Mouse (Mus musculus) MEL (cell line): ENCODE results near the gene F2. TPM values are rescaled to one million over a fixed set of nuclear protein-coding genes. Genes with fewer than 3 reads are reported as not detected.

ENCODE experiments used
- DNase-seq: peaks from one replicate; pipeline ENCODE4 v3.0.0; 2011; ENCODE audit warnings: low read depth, low spot score
- H3K27ac ChIP-seq: 2 replicates; pipeline ENCODE4 v1.5.1; 2012; ENCODE audit warnings: low read depth, mild to moderate bottlenecking, control low read depth, low read length, moderate library complexity; ENCODE audit not compliant: control insufficient read depth
- H3K27me3 ChIP-seq, 2 experiments: fragments of 150-350 bp in 1 of 2; sonication (generic) in 1 of 2; 2 replicates each; pipeline ENCODE4 v1.6.1; 2012; ENCODE audit warnings: low read length in 2 of 2, mild to moderate bottlenecking in 2 of 2, improper control_type of control experiment in 1 of 2, moderate library complexity in 1 of 2; ENCODE audit not compliant: insufficient read depth in 2 of 2, control insufficient read depth in 1 of 2
- H3K36me3 ChIP-seq, 2 experiments: 2 replicates each; pipeline ENCODE4 v1.6.1; 2012 to 2014; ENCODE audit warnings: low read length in 2 of 2, improper control_type of control experiment in 1 of 2, inconsistent platforms in 1 of 2, mild to moderate bottlenecking in 1 of 2; ENCODE audit not compliant: insufficient read depth in 2 of 2, control insufficient read depth in 1 of 2
- H3K4me1 ChIP-seq, 2 experiments: fragments of 150-350 bp in 1 of 2; sonication (generic) in 1 of 2; 2 replicates each; pipeline ENCODE4 v1.6.1; 2012; ENCODE audit warnings: low read length in 2 of 2, improper control_type of control experiment in 1 of 2, mild to moderate bottlenecking in 1 of 2; ENCODE audit not compliant: insufficient read depth in 2 of 2, control insufficient read depth in 1 of 2
- H3K4me3 ChIP-seq, 2 experiments: fragments of 150-350 bp in 1 of 2; sonication (generic) in 1 of 2; 2 replicates each; pipeline ENCODE4 v1.5.1; 2012; ENCODE audit warnings: low read depth in 2 of 2, low read length in 2 of 2, mild to moderate bottlenecking in 2 of 2, moderate library complexity in 2 of 2, control low read depth in 1 of 2, improper control_type of control experiment in 1 of 2; ENCODE audit not compliant: control insufficient read depth in 1 of 2, insufficient read depth in 1 of 2
- H3K79me2 ChIP-seq: 2 replicates; pipeline ENCODE4 v1.6.1; 2012; ENCODE audit warnings: mild to moderate bottlenecking, low read length, moderate library complexity; ENCODE audit not compliant: control insufficient read depth, poor library complexity, insufficient read depth
- H3K9ac ChIP-seq: 2 replicates; pipeline ENCODE4 v1.6.1; 2012; ENCODE audit warnings: low read depth, mild to moderate bottlenecking, control low read depth, low read length, moderate library complexity; ENCODE audit not compliant: control insufficient read depth, poor library complexity, severe bottlenecking
- H3K9me3 ChIP-seq: fragments of 150-350 bp; sonication (generic); replicated peaks from 2 replicates; pipeline ENCODE4 v1.6.1; 2012; ENCODE audit warnings: mild to moderate bottlenecking, low read length, improper control_type of control experiment, moderate library complexity; ENCODE audit not compliant: insufficient read depth
- BHLHE40 ChIP-seq: IDR thresholded peaks from 2 replicates; pipeline ENCODE4 v1.6.1; 2012; ENCODE audit warnings: low read depth, mild to moderate bottlenecking, inconsistent platforms, low read length, improper control_type of control experiment, borderline replicate concordance
- CHD1 ChIP-seq: IDR thresholded peaks from 2 replicates; pipeline ENCODE4 v1.6.1; 2012; ENCODE audit warnings: low read depth, mild to moderate bottlenecking, inconsistent platforms, low read length, improper control_type of control experiment
- CTCF ChIP-seq, 3 experiments: IDR thresholded peaks in 2 of 3; conservative IDR thresholded peaks in 1 of 3; 2 replicates each; pipeline ENCODE4 v1.5.1; 2011 to 2012; ENCODE audit warnings: low read length in 3 of 3, low read depth in 2 of 3, mild to moderate bottlenecking in 2 of 3, improper control_type of control experiment in 1 of 3, inconsistent platforms in 1 of 3, mixed read lengths in 1 of 3, moderate library complexity in 1 of 3; ENCODE audit not compliant: control insufficient read depth in 1 of 3, insufficient read depth in 1 of 3, poor library complexity in 1 of 3, severe bottlenecking in 1 of 3
- ELF1 ChIP-seq: IDR thresholded peaks from 2 replicates; pipeline ENCODE4 v1.6.1; 2014; ENCODE audit warnings: low read depth, mild to moderate bottlenecking, inconsistent platforms, low read length, improper control_type of control experiment, moderate library complexity
- EP300 ChIP-seq, 2 experiments: IDR thresholded peaks; 2 replicates each; pipeline ENCODE4 v1.6.1; 2011; ENCODE audit warnings: improper control_type of control experiment in 2 of 2, low read length in 2 of 2, low read depth in 1 of 2, mild to moderate bottlenecking in 1 of 2
- GABPA ChIP-seq: IDR thresholded peaks from 2 replicates; pipeline ENCODE4 v1.6.1; 2012; ENCODE audit warnings: low read depth, mild to moderate bottlenecking, inconsistent platforms, low read length, improper control_type of control experiment, moderate library complexity
- HCFC1 ChIP-seq: IDR thresholded peaks from 2 replicates; pipeline ENCODE4 v1.6.1; 2012; ENCODE audit warnings: low read depth, mild to moderate bottlenecking, inconsistent platforms, low read length, improper control_type of control experiment, moderate library complexity
- MAFK ChIP-seq: IDR thresholded peaks from 2 replicates; pipeline ENCODE4 v1.6.1; 2011; ENCODE audit warnings: low read depth, mild to moderate bottlenecking, low read length, improper control_type of control experiment, borderline replicate concordance
- MAZ ChIP-seq: IDR thresholded peaks from 2 replicates; pipeline ENCODE4 v1.6.1; 2012; ENCODE audit warnings: low read depth, mild to moderate bottlenecking, inconsistent platforms, low read length, improper control_type of control experiment
- MEF2A ChIP-seq: IDR thresholded peaks from 2 replicates; pipeline ENCODE4 v1.6.1; 2014; ENCODE audit warnings: low read depth, mild to moderate bottlenecking, inconsistent platforms, low read length, improper control_type of control experiment; ENCODE audit not compliant: poor library complexity, insufficient replicate concordance, severe bottlenecking; ENCODE audit errors: extremely low read depth
- MYB ChIP-seq: IDR thresholded peaks from 2 replicates; pipeline ENCODE4 v1.6.1; 2011; ENCODE audit warnings: mild to moderate bottlenecking, low read depth, low read length, improper control_type of control experiment
- MYC ChIP-seq: IDR thresholded peaks from 2 replicates; pipeline ENCODE4 v1.6.1; 2011; ENCODE audit warnings: low read depth, mild to moderate bottlenecking, low read length, improper control_type of control experiment, moderate library complexity
- POLR2A ChIP-seq, 2 experiments: IDR thresholded peaks; 2 replicates each; pipeline ENCODE4 v1.6.1; 2011 to 2012; ENCODE audit warnings: low read length in 2 of 2, mild to moderate bottlenecking in 2 of 2, control low read depth in 1 of 2, improper control_type of control experiment in 1 of 2, low read depth in 1 of 2, moderate library complexity in 1 of 2; ENCODE audit not compliant: control insufficient read depth in 1 of 2, insufficient read depth in 1 of 2, poor library complexity in 1 of 2
- RAD21 ChIP-seq: IDR thresholded peaks from 2 replicates; pipeline ENCODE4 v1.6.1; 2011; ENCODE audit warnings: mild to moderate bottlenecking, low read depth, low read length, improper control_type of control experiment
- SMC3 ChIP-seq: IDR thresholded peaks from 2 replicates; pipeline ENCODE4 v1.6.1; 2011; ENCODE audit warnings: low read depth, low read length, improper control_type of control experiment
- TCF12 ChIP-seq: IDR thresholded peaks from 2 replicates; pipeline ENCODE4 v1.6.1; 2014; ENCODE audit warnings: low read depth, mild to moderate bottlenecking, inconsistent platforms, low read length, improper control_type of control experiment, moderate library complexity
- UBTF ChIP-seq: IDR thresholded peaks from 2 replicates; pipeline ENCODE4 v1.6.1; 2012; ENCODE audit warnings: low read depth, mild to moderate bottlenecking, inconsistent platforms, low read length, improper control_type of control experiment, moderate library complexity, borderline replicate concordance; ENCODE audit not compliant: insufficient read depth
- ZKSCAN1 ChIP-seq: IDR thresholded peaks from 2 replicates; pipeline ENCODE4 v1.6.1; 2012; ENCODE audit warnings: low read depth, mild to moderate bottlenecking, inconsistent platforms, low read length, improper control_type of control experiment, moderate library complexity
- ZMIZ1 ChIP-seq: IDR thresholded peaks from 2 replicates; pipeline ENCODE4 v1.6.1; 2012; ENCODE audit warnings: low read depth, mild to moderate bottlenecking, inconsistent platforms, low read length, improper control_type of control experiment, moderate library complexity
- ZNF384 ChIP-seq: IDR thresholded peaks from 2 replicates; pipeline ENCODE4 v1.6.1; 2012; ENCODE audit warnings: low read depth, mild to moderate bottlenecking, inconsistent platforms, low read length, improper control_type of control experiment
- polyA plus RNA-seq, 2 experiments: library from polyadenylated mRNA; stranded (reverse) in 1 of 2; unstranded in 1 of 2; fragments of >175 nt in 1 of 2; fragments of >200 nt in 1 of 2; gene quantifications; 2 replicates each; pipeline versions ENCODE4 v1.2.1 to v1.2.4; 2012; ENCODE audit warnings: low replicate concordance in 2 of 2, low read depth in 1 of 2; ENCODE audit not compliant: insufficient read length in 2 of 2, insufficient read depth in 1 of 2, missing spikeins in 1 of 2
- total RNA-seq: library from RNA; depleted of rRNA; stranded (reverse); fragments of 300-350 nt; gene quantifications from 2 replicates; pipeline ENCODE4 v1.2.3, GENCODE M21; 2012

Gene F2
- total and polyA plus RNA-seq, 3 experiments: 0.04 to 0.06 TPM; not detected in 1

DNA sequence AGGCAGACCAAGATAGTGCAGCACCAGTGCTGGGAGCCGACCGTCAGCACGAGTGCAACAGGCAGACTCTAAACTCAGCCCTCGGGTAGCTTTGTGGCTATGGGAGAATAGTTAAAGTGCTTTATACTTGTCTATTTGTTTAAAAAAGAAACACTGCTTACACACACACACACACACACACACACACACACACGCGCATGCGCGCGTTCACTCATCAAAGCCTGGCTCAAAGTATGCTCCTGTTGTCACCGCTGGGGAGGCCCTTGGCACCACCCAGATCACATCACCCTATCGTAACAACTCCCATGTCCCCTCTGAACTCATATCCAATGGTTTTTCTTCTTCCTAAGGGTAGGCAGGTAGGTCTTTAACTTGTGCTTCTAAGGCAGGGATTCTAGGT, 7.8 kb upstream of the F2 start:
- peaks cover 0 to 4% of the 10 kb centered on the region in 2 experiments for H3K36me3 ChIP-seq
- H3K27ac ChIP-seq: no peak overlapping the region

DNA sequence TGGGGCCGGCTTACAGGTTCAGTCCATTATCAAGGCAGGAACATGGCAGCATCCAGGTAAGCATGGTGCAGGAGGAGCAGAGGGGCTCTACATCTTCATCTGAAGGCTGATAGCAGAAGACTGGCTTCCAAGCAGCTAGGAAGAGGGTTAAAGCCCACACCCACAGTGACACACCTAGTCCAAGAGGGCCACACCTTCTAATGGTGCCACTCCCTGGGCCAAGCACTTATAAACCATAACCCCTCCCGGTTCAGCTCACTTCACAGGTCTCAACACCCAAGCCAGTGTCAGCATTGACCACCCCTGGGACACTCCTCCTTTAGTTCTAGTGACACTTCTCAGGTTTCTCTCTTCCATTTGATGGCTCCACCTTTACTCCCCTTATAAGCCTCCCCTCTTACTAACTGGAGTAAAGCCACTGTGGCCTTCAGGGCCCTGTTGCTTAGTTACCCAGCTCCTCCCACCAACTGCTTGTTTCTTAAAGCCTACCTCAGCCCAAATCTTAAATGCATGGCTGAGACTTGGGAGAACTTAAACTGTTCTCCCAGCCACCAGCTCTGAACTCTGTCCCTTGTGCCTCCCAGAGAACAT, 6.7 kb upstream of the F2 start:
- H3K36me3 ChIP-seq: no peaks in the 10 kb centered on the region; a peak in 3 of 4 replicates
- H3K27me3 ChIP-seq: no peaks in the 10 kb centered on the region
- H3K79me2 ChIP-seq: peaks cover 3% of the 10 kb centered on the region; the same call in 1 of the 2 replicates
- H3K9ac ChIP-seq: no peak overlapping the region
- H3K4me1 ChIP-seq: no peaks in the 10 kb centered on the region; a peak in 1 of 4 replicates
- TF ChIP-seq UBTF (no peak), ZNF384 (no peak), GABPA (no peak), CTCF (IDR thresholded peaks at IDR 0.05 in 2 of 3, conservative IDR thresholded peaks at IDR 0.05 in 1 of 3; ENCODE audit: control insufficient read depth in 1 of 3, insufficient read depth in 1 of 3, low read depth in 2 of 3, low read length in 3 of 3, poor library complexity in 1 of 3, severe bottlenecking in 1 of 3) (no peak), ZMIZ1 (no peak), CHD1 (no peak), MYC (no peak)
- no peaks in the 10 kb centered on the region for H3K9me3 ChIP-seq
- no peak overlapping the region for H3K4me3 ChIP-seq
- no peak overlapping the region for H3K27ac ChIP-seq
- DNase-seq: no peak

More for the DNA sequence above, 7.8 kb upstream of the F2 start:
- no peaks in the 10 kb centered on the region for H3K9me3 ChIP-seq
- TF ChIP-seq MAZ (no peak), HCFC1 (no peak), POLR2A (IDR thresholded peaks at IDR 0.05; ENCODE audit: control insufficient read depth in 1 of 2, insufficient read depth in 1 of 2, low read depth in 1 of 2, low read length in 2 of 2, poor library complexity in 1 of 2) (no peak), GABPA (no peak), TCF12 (no peak), ZKSCAN1 (no peak)
- peaks cover 9% of the 10 kb centered on the region for H3K79me2 ChIP-seq
- H3K4me3 ChIP-seq: no peak overlapping the region
- H3K4me1 ChIP-seq: peaks cover 0 to 3% of the 10 kb centered on the region in 2 experiments; a peak in 2 of 4 replicates
- no peak overlapping the region for H3K9ac ChIP-seq
- no peak for DNase-seq
- no peaks in the 10 kb centered on the region for H3K27me3 ChIP-seq

DNA sequence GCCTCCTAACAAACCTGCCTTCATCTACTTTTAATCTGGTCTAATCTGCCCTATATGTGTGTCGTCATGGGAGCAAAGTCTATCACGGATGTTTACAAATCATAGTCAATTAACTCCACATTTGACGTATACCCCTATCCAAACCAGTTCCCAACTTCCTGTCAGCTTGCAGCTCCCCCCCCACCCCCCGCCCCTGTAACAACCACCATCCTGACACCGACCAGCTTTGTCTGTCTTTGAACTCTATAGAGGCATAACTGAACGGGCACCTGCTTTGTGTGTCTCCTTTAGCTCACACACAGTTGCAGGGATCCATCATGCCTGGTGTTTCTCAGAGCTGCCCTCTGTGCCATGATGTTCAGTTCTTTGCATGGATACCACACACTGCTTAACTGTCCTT, 2.7 kb upstream of the F2 start:
- Histone ChIP-seq H3K4me1 (peaks cover 15 to 16% of the 10 kb centered on the region in 2 experiments), H3K4me3 (no peak overlapping the region), H3K79me2 (no peaks in the 10 kb centered on the region), H3K9ac (no peak overlapping the region), H3K27me3 (no peaks in the 10 kb centered on the region), H3K9me3 (no peaks in the 10 kb centered on the region), H3K27ac (no peak overlapping the region), H3K36me3 (peaks cover 0 to 12% of the 10 kb centered on the region in 2 experiments; a peak in 2 of 4 replicates)
- TF ChIP-seq RAD21 (no peak), MEF2A (no peak), CHD1 (no peak), ELF1 (no peak), MAZ (no peak), EP300 (IDR thresholded peaks at IDR 0.05; ENCODE audit: low read depth in 1 of 2, low read length in 2 of 2) (no peak), POLR2A (IDR thresholded peaks at IDR 0.05; ENCODE audit: control insufficient read depth in 1 of 2, insufficient read depth in 1 of 2, low read depth in 1 of 2, low read length in 2 of 2, poor library complexity in 1 of 2) (no peak), MYB (no peak), MAFK (no peak), BHLHE40 (no peak), SMC3 (no peak)
- DNase-seq: no peak
